Mouse (Mus musculus) left cerebral cortex, postnatal 4 days (tissue): ENCODE data around the gene Nanog. TPM values are rescaled to one million over a fixed set of nuclear protein-coding genes. Genes with fewer than 3 reads are reported as not detected.
A peak's percentile ranks its signal among the peaks of the same experiment; 100 is the strongest.

Experiments
- DNase-seq: peaks from one replicate; pipeline ENCODE4 v3.0.0-alpha.2; 2022
- intact Hi-C: fragments of 180-260 bp; cut with DNase I; formaldehyde crosslinking; loops from one replicate; pipeline ENCODE4 v1.15.1; 2025
- total RNA-seq, 2 experiments: library from RNA; stranded (reverse); gene quantifications; 2 replicates each; pipeline ENCODE4 v1.2.3; 2021

The Nanog gene
- total RNA-seq, 2 experiments from 2014 or later = not detected

- intact Hi-C loops = no loop called here
- DNase-seq = peak; percentile 74
Measured at GRCm38 (mm10) chr6:122761011-122761599, 53.8 kb downstream of the Nanog start.

GRCm38 (mm10) chr6:122761901-122762300, 54.6 kb downstream of the Nanog start:
- DNase-seq = no peak
- intact Hi-C loops = no loop called here

GRCm38 (mm10) chr6:122762480-122762879, 55.2 kb downstream of the Nanog start:
- no peak for DNase-seq
- intact Hi-C loops = no loop called here

GRCm38 (mm10) chr6:122762952-122763700, 55.8 kb downstream of the Nanog start:
- intact Hi-C loops = no loop called here
- no peak for DNase-seq

- intact Hi-C loops = no loop called here
- no peak for DNase-seq
Measured at GRCm38 (mm10) chr6:122763844-122764445, 56.7 kb downstream of the Nanog start.

Other genes with a start within 250 kb of the Nanog start
- gene Rimklb, start 208.7 kb upstream of the Nanog start, total RNA-seq = 100 to 1,000 TPM; 392 to 432 TPM
- gene Mfap5, start 201.6 kb upstream of the Nanog start, total RNA-seq = 1 to 10 TPM; 1.5 to 2.1 TPM
- under 1 TPM; 0.18 to 0.58 TPM for gene Aicda, start 153.7 kb upstream of the Nanog start, total RNA-seq
- gene Apobec1, start 105.0 kb upstream of the Nanog start, total RNA-seq = 1 to 10 TPM; 2.1 to 3.1 TPM
- gene Gdf3, start 97.4 kb upstream of the Nanog start, total RNA-seq = not detected
- not detected for gene Dppa3, start 81.1 kb upstream of the Nanog start, total RNA-seq
- gene Slc2a3, start 94.2 kb downstream of the Nanog start, total RNA-seq = 10 to 100 TPM; 62.9 to 73.9 TPM
- 10 to 100 TPM; 29.4 to 32.7 TPM for gene Foxj2, start 112.4 kb downstream of the Nanog start, total RNA-seq
- gene C3ar1, start 148.7 kb downstream of the Nanog start, total RNA-seq = 1 to 10 TPM; 1.0 to 1.1 TPM
- 100 to 1,000 TPM; 107 to 123 TPM for gene Necap1, start 167.0 kb downstream of the Nanog start, total RNA-seq
- 1 to 10 TPM in 1 of 2 experiments, under 1 TPM in 1; 0.52 to 1.0 TPM for gene Clec4a1, start 214.4 kb downstream of the Nanog start, total RNA-seq
- 1 to 10 TPM in 1 of 2 experiments, under 1 TPM in 1; 0.44 to 1.0 TPM for gene Clec4a3, start 245.0 kb downstream of the Nanog start, total RNA-seq